Mouse (Mus musculus): ENCODE data around the gene Rasgef1a.

Rasgef1a gene

GRCm38 (mm10) chr6:118127827-118128487 lies 116.7 kb downstream of the Rasgef1a start:
- no peak for DNase-seq (ENCODE audit: low read depth, low spot score)

DNA sequence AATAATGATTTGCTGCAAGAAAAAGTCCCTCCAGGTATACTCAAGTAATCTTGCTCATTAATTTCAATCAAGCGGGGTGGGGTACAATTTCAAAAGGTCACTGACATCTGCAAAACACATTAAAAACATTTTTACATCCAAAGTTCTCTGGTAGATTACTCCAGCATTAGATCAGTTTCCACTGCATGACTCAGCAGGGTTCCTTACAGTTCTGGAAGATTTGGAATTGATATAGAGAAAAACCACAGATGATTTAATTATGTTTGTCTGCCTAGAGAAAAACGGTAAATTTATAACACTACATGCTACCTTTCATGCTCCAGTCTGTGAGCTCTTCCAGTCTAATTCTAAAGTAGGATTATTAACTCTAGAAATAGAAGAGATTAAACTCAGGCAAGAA lies 118.8 kb downstream of the Rasgef1a start:
- DNase-seq (ENCODE audit: low read depth, low spot score) = no peak

DNA sequence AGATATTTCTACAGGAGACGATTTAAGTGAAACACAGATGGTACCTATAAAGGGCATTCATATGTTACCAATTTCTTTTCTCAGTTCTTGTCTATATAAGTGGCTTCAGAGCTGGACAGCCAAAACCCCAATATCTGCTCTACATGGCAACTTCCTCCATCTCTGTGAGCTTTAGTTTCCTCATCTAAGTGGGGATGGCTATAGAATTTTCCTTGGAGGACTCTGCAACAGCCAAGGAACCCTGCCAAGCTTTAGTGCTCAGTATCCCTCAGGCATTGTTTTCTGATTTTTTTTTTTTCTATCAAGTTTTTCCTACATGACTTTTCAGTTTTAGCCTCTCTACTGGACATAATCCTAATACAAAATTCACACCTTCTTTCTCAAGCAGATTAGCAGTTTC lies 123.2 kb downstream of the Rasgef1a start:
- DNase-seq (ENCODE audit: low read depth, low spot score) = no peak

- DNase-seq (ENCODE audit: low read depth, low spot score) = no peak
These were observed 125.9 kb downstream of the Rasgef1a start for GRCm38 (mm10) chr6:118137148-118137547.

GRCm38 (mm10) chr6:118138731-118139709 lies 127.8 kb downstream of the Rasgef1a start, which contains the start of gene Csgalnact2:
Csgalnact2 (minus strand) TSS chr6:118139140.
- DNase-seq (ENCODE audit: low read depth, low spot score) = peak; percentile 90

GRCm38 (mm10) chr6:118140961-118141360 lies 129.7 kb downstream of the Rasgef1a start:
- DNase-seq (ENCODE audit: low read depth, low spot score) = no peak
